Mouse (Mus musculus) G1E (cell line): ENCODE data around the gene Kctd8.

ENCODE experiments used
- CTCF ChIP-seq: IDR thresholded peaks from 2 replicates; pipeline ENCODE4 v1.5.1; 2012; ENCODE audit warnings: low read depth, low read length, inconsistent platforms, mixed read lengths
- GATA2 ChIP-seq: IDR thresholded peaks from 2 replicates; pipeline ENCODE4 v1.6.1; 2012; ENCODE audit warnings: low read depth, low read length, inconsistent platforms, borderline replicate concordance
- TAL1 ChIP-seq: conservative IDR thresholded peaks from 2 replicates; pipeline ENCODE4 v1.6.1; 2012; ENCODE audit warnings: low read depth, low read length, inconsistent platforms, mixed read lengths

DNA sequence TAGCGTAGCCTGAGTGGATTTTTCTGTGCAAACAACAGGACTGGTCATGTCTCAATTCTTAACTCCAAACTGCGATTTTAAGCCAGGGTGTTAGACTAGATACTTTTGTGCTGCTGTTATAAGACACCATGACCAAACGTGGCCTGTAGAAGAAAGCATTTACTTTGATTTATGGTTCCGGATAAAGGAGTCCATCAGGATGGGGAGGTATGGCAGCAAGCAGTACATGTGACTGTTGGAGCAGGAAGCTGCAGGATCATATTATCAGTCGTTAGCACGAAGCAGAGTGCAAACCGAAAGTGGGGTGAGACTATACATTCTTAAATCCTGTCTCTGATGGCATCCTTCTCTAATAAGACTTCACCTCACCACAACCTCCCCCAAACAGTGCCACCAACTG lies 28.9 kb downstream of the Kctd8 start:
- TF ChIP-seq GATA2: no peak
- TF ChIP-seq CTCF: no peak
- TF ChIP-seq TAL1: no peak
